Mouse (Mus musculus) embryonic facial prominence, embryonic 12.5 days (tissue): Measurements from ENCODE around the gene Hdhd5. TPM values are rescaled to one million over a fixed set of nuclear protein-coding genes. Genes with fewer than 3 reads are reported as not detected.

Experiments
- ATAC-seq: fragments of 200-750 bp; cut with Nextera tagmentation; 2 replicates; pipeline ENCODE4 v1.8.0; 2017; ENCODE audit not compliant: insufficient number of reproducible peaks, insufficient read depth, low FRiP score, low TSS enrichment
- H3K27ac ChIP-seq: fragments of 300-500 bp; sonication (generic); 2 replicates; pipeline ENCODE4 v1.5.1; 2016; ENCODE audit warnings: mild to moderate bottlenecking
- H3K27me3 ChIP-seq: fragments of 300-500 bp; sonication (generic); 2 replicates; pipeline ENCODE4 v1.6.1; 2016; ENCODE audit warnings: mild to moderate bottlenecking, moderate library complexity
- H3K36me3 ChIP-seq: fragments of 300-500 bp; sonication (generic); 2 replicates; pipeline ENCODE4 v1.6.1; 2016; ENCODE audit warnings: mild to moderate bottlenecking
- H3K4me1 ChIP-seq: fragments of 300-500 bp; sonication (generic); 2 replicates; pipeline ENCODE4 v1.6.1; 2016
- H3K4me2 ChIP-seq: fragments of 300-500 bp; sonication (generic); replicated peaks from 2 replicates; pipeline ENCODE4 v1.6.1; 2016; ENCODE audit warnings: mild to moderate bottlenecking, moderate library complexity
- H3K4me3 ChIP-seq: fragments of 300-500 bp; sonication (generic); 2 replicates; pipeline ENCODE4 v1.5.1; 2016; ENCODE audit warnings: mild to moderate bottlenecking
- H3K9ac ChIP-seq: fragments of 300-500 bp; sonication (generic); 2 replicates; pipeline ENCODE4 v1.6.1; 2016; ENCODE audit warnings: mild to moderate bottlenecking, moderate library complexity
- H3K9me3 ChIP-seq: fragments of 300-500 bp; sonication (generic); 2 replicates; pipeline ENCODE4 v1.6.1; 2016; ENCODE audit warnings: mild to moderate bottlenecking, moderate library complexity
- WGBS: fragments of 180-500 bp; shearing (Covaris S2); methylation state at CpG from one replicate; pipeline ENCODE4 v1.1.7; 2016; 5-methylcytosine and 5-hydroxymethylcytosine counted together
- polyA plus RNA-seq: library from polyadenylated mRNA; unstranded; fragments of >200 nt; fragmentation: Nextera tagmentation; extraction: Ambion mirVana; gene quantifications from 2 replicates; pipeline ENCODE4 v1.2.1, GENCODE M21; 2016

The Hdhd5 gene
- polyA plus RNA-seq, 1 experiment from 2014 or later, result 19.4 TPM

DNA sequence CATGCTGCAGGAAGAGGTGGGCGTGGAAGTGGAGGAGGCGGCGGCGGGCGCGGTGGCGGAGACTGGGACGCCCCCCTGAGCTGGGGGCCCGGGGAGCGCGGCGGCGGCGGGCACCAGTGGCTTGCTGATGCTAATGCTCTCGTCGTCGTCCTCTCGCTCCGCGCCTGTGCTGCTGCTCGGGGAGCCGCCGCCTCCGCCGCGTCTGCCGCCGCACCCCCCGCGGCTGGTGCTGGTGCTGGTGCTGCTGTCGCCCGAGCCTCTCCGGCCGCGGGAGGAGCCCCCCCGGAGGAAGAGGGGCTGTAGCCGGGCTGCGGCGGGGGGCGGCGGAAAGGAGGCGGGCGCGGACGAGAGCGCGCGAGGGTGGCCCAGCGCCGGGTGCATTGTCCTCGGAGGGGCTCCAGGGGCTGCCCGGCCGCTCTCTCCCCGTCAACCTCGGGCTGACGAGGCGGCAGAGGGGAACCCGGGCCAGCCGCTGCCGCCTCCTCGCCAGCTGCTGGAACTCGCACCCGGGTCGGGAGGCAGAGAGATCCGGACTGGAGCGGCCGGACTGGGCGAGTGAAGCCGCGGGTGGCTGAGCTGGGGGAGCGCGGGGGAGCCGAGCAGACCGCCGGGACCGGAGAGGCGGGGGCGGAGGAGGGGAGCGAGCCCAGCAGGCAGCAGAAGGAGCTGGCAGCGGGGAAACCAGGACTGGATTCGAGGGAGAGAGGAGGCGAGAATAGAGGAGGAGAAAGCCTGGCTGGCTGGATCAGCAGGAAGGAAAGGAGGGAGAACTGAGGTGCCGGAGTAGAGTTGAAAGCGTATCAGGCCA lies 37.5 kb downstream of the Hdhd5 start, which contains the start of gene Tmem121b:
Tmem121b (minus strand) TSS at position 434 of the 808 bp plus-strand sequence.
- Histone ChIP-seq H3K4me2 (peak within 1 kb of the TSS; percentile 79), H3K4me1 (peaks cover 14% of the 10 kb centered on the region), H3K4me3 (peak within 1 kb of the TSS; percentile 62), H3K9ac (peak within 1 kb of the TSS; percentile 58), H3K36me3 (no peaks in the 10 kb centered on the region), H3K9me3 (no peaks in the 10 kb centered on the region), H3K27me3 (peaks cover 42% of the 10 kb centered on the region), H3K27ac (no peak within 1 kb of the TSS; the same call in 1 of the 2 replicates)
- WGBS, result under 1% methylated on average over 41 of the region's 84 CpGs
- ATAC-seq, result peak; percentile 82

- under 1% methylated on average over 94 of the region's 95 CpGs for WGBS
Observed at GRCm38 (mm10) chr6:120492499-120493373, 38.4 kb downstream of the Hdhd5 start.

GRCm38 (mm10) chr6:120491862-120492498 lies 39.1 kb downstream of the Hdhd5 start:
- Histone ChIP-seq H3K4me3 (peak overlapping the region; percentile 62), H3K27ac (no peak overlapping the region), H3K4me2 (peak overlapping the region; percentile 79), H3K9me3 (no peaks in the 10 kb centered on the region), H3K9ac (no peak overlapping the region), H3K36me3 (no peaks in the 10 kb centered on the region), H3K27me3 (peaks cover 42% of the 10 kb centered on the region), H3K4me1 (peaks cover 14% of the 10 kb centered on the region)
- 11% methylated on average over 22 of the region's 22 CpGs for WGBS
- ATAC-seq, result no peak; the same call in 1 of the 2 replicates

More at GRCm38 (mm10) chr6:120492499-120493373, 38.4 kb downstream of the Hdhd5 start:
- Histone ChIP-seq H3K4me2 (peak overlapping the region; percentile 79), H3K9me3 (no peaks in the 10 kb centered on the region), H3K9ac (peak overlapping the region; percentile 58), H3K36me3 (no peaks in the 10 kb centered on the region), H3K27me3 (peaks cover 42% of the 10 kb centered on the region), H3K4me1 (peaks cover 14% of the 10 kb centered on the region), H3K27ac (no peak overlapping the region), H3K4me3 (peak overlapping the region; percentile 62)
- ATAC-seq, result peak; percentile 45

DNA sequence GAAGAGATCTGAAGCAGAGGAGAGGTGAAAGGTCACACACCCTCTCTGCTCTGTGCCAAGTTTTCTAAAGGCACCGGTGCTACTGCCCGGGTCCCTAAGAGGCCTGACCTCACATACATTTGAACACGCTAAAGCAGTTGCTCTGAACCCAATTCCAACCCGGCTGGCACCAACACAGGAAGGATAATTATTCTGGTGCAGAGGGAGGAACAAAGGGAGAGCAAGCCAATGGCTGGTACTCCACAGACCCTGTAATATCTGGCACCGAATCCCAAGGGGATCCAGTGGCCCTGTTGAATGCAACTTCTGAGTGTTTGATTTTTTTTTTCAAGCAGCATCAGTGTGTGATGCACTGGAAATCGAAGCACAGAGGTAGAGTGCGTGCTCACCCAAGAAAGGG lies 40.1 kb downstream of the Hdhd5 start:
- Histone ChIP-seq H3K4me2 (no peak overlapping the region), H3K4me1 (peaks cover 14% of the 10 kb centered on the region), H3K36me3 (no peaks in the 10 kb centered on the region), H3K4me3 (no peak overlapping the region), H3K27me3 (peaks cover 42% of the 10 kb centered on the region), H3K9ac (no peak overlapping the region), H3K9me3 (no peaks in the 10 kb centered on the region), H3K27ac (no peak overlapping the region)
- no peak for ATAC-seq
- WGBS, result 58% methylated on average over 7 of the region's 7 CpGs

DNA sequence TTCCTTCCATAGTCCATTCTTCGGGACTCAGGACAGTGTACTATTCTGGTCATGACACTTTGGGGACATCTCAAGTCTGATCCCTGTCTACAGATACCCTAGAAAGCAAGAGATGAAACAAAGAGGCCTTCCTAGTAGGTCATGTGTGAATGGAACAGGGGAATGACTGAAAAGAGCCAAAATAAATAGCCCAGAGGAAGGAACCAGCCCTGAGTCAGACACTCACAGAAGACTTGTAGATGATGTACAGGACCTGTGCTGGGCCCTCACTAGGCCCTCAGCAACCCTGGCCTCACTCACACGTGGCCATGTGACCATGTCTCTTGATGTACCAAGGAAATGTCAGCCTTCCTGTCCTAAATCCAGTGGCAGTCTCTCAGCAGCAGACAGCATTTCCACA lies 41.7 kb downstream of the Hdhd5 start:
- no peak overlapping the region for H3K9ac ChIP-seq
- no peak overlapping the region for H3K4me2 ChIP-seq
- no peak overlapping the region for H3K4me3 ChIP-seq
- H3K4me1 ChIP-seq, result peaks cover 14% of the 10 kb centered on the region
- peaks cover 40% of the 10 kb centered on the region for H3K27me3 ChIP-seq
- no peak for ATAC-seq
- H3K36me3 ChIP-seq, result no peaks in the 10 kb centered on the region
- no peaks in the 10 kb centered on the region for H3K9me3 ChIP-seq
- WGBS, result 66% methylated on average over 2 of the region's 2 CpGs
- no peak overlapping the region for H3K27ac ChIP-seq

- no peak for ATAC-seq
Observed at GRCm38 (mm10) chr6:120488647-120489046, 42.5 kb downstream of the Hdhd5 start.

DNA sequence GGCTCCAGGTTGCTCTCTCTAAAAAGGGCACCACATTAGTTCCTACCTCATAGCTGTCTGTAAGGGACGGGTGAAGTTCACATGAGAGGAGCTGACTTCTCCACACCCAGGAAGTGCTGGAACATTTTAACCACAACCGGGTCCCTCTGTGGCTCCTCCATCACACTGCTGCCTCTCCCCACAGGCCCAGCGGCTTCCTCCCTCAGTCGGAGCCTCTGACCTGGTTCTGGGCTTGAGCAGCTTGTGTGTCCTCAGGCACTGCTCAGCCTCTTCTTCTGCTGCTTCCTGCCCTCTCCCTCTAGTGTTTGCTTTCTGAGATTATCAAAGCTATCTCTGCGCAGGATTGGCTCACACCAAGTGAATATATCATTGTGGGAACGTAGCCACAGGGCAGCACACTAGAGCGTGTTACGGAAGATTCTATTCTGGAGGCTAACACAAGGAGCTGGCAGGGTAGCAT lies 45.0 kb downstream of the Hdhd5 start:
- no peak for ATAC-seq
- H3K27me3 ChIP-seq, result peaks cover 16% of the 10 kb centered on the region
- no peak overlapping the region for H3K9ac ChIP-seq
- H3K4me3 ChIP-seq, result no peak overlapping the region
- H3K27ac ChIP-seq, result no peak overlapping the region
- no peak overlapping the region for H3K4me2 ChIP-seq
- WGBS, result 59% methylated on average over 8 of the region's 8 CpGs
- H3K36me3 ChIP-seq, result peaks cover 6% of the 10 kb centered on the region; the same call in 1 of the 2 replicates
- H3K9me3 ChIP-seq, result no peaks in the 10 kb centered on the region
- no peaks in the 10 kb centered on the region for H3K4me1 ChIP-seq

More at GRCm38 (mm10) chr6:120488647-120489046, 42.5 kb downstream of the Hdhd5 start:
- WGBS, result 67% methylated on average over 3 of the region's 3 CpGs
- Histone ChIP-seq H3K4me3 (no peak overlapping the region), H3K4me1 (peaks cover 14% of the 10 kb centered on the region), H3K27ac (no peak overlapping the region), H3K9ac (no peak overlapping the region), H3K36me3 (no peaks in the 10 kb centered on the region), H3K27me3 (peaks cover 39% of the 10 kb centered on the region), H3K9me3 (no peaks in the 10 kb centered on the region), H3K4me2 (no peak overlapping the region)

GRCm38 (mm10) chr6:120485038-120485437 lies 46.1 kb downstream of the Hdhd5 start:
- Histone ChIP-seq H3K27ac (no peak overlapping the region), H3K9me3 (no peaks in the 10 kb centered on the region), H3K9ac (no peak overlapping the region), H3K4me3 (no peak overlapping the region), H3K4me2 (no peak overlapping the region), H3K4me1 (no peaks in the 10 kb centered on the region), H3K36me3 (peaks cover 10% of the 10 kb centered on the region; the same call in 1 of the 2 replicates), H3K27me3 (0 out of 2 replicates have a peak, but pooled peaks cover 5% of the 10 kb centered on the region)
- WGBS, result 84% methylated on average over 3 of the region's 3 CpGs
- no peak for ATAC-seq

- Histone ChIP-seq H3K27me3 (no peaks in the 10 kb centered on the region), H3K9me3 (no peaks in the 10 kb centered on the region), H3K4me2 (no peak overlapping the region), H3K4me1 (no peaks in the 10 kb centered on the region), H3K27ac (no peak overlapping the region), H3K4me3 (no peak overlapping the region), H3K9ac (no peak overlapping the region), H3K36me3 (peaks cover 10% of the 10 kb centered on the region; the same call in 1 of the 2 replicates)
- no peak for ATAC-seq
- WGBS, result 32% methylated on average over 8 of the region's 8 CpGs
Observed at GRCm38 (mm10) chr6:120483211-120483626, 47.9 kb downstream of the Hdhd5 start.

DNA sequence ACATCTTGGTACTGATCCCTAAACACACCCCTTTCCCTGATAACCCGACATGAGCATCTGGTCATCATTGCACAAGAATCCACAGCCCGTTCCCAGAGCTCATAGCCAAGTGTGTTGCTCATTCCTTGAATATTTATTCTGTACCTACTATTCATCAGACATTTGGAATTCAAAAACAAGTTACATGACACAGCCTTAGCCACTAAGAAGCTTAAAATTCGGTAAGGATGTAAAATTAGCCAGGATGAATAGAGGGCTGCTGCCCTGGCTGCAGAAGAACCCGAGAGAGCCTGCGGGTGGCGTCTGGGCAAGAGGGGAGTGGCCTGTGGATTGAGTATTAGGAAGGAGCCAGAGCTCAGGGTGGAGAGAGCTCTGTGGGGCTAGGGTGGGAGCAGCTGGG lies 48.4 kb downstream of the Hdhd5 start:
- Histone ChIP-seq H3K36me3 (peaks cover 10% of the 10 kb centered on the region; the same call in 1 of the 2 replicates), H3K27ac (no peak overlapping the region), H3K9me3 (no peaks in the 10 kb centered on the region), H3K27me3 (no peaks in the 10 kb centered on the region), H3K4me3 (no peak overlapping the region), H3K4me2 (no peak overlapping the region), H3K9ac (no peak overlapping the region), H3K4me1 (no peaks in the 10 kb centered on the region)
- 33% methylated on average over 6 of the region's 6 CpGs for WGBS
- no peak for ATAC-seq

- Histone ChIP-seq H3K4me2 (no peak overlapping the region), H3K27ac (no peak overlapping the region), H3K36me3 (peaks cover 10% of the 10 kb centered on the region; the same call in 1 of the 2 replicates), H3K27me3 (no peaks in the 10 kb centered on the region), H3K4me1 (no peaks in the 10 kb centered on the region), H3K9me3 (no peaks in the 10 kb centered on the region), H3K9ac (no peak overlapping the region), H3K4me3 (no peak overlapping the region)
- ATAC-seq, result no peak
- 92% methylated on average over 14 of the region's 14 CpGs for WGBS
Observed at GRCm38 (mm10) chr6:120482021-120482420, 49.1 kb downstream of the Hdhd5 start.
